Mouse (Mus musculus) 3134 (cell line): ENCODE data around the gene Zbtb39.

Experiments
- DNase-seq: peaks from one replicate; pipeline ENCODE4 v3.0.0-alpha.2; 2011; ENCODE audit warnings: low spot score; ENCODE audit not compliant: insufficient read length; ENCODE audit errors: extremely low read depth

Gene Zbtb39

DNA sequence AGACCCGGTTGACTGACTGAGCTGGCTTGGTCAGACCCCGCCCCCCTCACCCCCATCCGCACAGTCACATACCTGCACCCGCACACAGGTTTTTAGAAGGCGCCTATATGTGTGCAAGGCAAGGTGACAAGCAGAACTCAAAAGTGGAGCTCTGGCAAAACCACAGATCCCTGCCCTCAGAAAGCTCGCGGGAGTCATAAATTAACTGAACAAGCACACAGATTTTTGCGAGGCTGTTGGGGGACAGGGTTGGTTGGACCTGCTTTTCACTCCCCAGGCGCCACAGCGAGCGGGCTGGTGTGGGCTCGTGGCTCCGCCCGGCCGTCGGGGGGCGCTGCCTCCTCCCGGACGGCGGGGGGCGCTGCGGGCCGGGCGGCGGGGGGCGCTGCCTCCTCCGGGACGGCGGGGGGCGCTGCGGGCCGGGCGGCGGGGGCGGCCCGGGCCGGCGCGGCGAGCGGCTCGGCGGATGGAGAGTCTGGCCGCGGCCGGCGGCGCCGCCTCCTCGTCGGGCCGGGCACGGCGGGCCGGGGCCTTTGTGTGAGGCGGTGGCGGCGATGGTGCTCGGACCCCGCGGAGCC, at the start of gene Zbtb39:
Gene Zbtb39 (plus strand): TSS at position 456 of the 578 bp plus-strand sequence.
- DNase-seq, result peak; percentile 75

DNA sequence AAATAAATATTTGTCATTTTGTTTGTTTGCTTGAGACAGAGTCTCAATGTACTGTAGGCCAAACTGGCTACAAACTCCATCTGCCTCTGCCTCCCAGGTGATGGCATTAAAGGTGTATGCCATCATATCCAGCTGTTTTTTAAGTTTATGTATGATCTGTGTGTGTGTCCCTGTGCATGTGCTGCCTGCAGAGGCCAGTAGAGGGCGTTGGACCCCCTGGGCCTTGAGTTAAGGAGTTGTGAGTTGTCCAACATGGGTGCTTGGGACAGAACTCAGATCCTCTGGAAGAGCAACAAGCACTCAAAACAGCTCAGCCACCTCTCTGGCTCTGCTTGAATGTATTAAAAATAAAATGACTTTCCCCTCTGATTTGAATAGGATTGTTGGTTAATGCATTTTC, 48.3 kb upstream of the Zbtb39 start:
- no peak for DNase-seq

- DNase-seq, result no peak
Observed at GRCm38 (mm10) chr10:127694636-127695035, 44.7 kb upstream of the Zbtb39 start.

- no peak for DNase-seq
Observed at GRCm38 (mm10) chr10:127695775-127696174, 43.6 kb upstream of the Zbtb39 start.

DNA sequence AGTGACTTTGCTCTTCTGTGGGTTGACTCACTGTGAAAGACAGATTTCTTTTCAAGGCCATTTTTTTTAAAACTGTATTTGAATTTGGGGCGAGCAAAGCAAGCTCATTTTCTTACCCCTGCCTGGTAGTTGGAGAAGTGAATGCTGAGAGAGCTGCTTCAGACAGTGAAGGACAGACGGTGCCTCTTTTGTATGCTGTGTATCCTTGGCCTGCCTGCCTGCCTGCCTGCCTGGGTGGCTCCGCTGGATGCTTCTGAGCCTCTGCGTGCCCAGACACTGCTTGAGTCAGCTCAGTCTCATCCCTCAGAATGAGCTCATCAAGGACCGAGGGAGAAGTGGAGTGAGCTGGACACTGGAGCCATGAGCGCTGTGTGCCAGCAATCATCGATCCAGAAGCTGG, 40.4 kb upstream of the Zbtb39 start:
- no peak for DNase-seq

GRCm38 (mm10) chr10:127703299-127703698, 36.0 kb upstream of the Zbtb39 start:
- DNase-seq, result no peak

DNA sequence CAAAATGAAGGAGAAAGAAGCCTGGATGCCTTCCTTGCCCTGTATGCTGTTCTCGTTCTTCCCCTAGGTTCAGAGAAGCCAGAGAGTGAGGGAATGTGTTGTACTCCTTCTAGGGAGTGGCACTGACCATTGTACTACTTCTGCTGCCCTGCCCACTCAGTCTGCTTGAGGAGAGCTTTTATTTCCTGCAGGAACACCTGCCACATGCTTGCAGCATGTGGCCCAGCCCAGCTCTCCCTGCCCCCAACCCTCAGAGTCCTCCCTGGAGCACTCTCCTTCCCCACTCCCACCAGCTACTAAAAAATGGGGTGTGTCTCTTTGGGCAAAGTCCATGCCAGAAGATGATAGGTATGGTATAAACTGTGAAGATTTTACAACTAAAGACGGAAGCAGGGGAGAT, 35.0 kb upstream of the Zbtb39 start:
- DNase-seq, result no peak

GRCm38 (mm10) chr10:127704766-127705220, 34.5 kb upstream of the Zbtb39 start, which contains the start of gene Myo1a:
Myo1a (plus strand) TSS chr10:127705170.
- no peak for DNase-seq

DNA sequence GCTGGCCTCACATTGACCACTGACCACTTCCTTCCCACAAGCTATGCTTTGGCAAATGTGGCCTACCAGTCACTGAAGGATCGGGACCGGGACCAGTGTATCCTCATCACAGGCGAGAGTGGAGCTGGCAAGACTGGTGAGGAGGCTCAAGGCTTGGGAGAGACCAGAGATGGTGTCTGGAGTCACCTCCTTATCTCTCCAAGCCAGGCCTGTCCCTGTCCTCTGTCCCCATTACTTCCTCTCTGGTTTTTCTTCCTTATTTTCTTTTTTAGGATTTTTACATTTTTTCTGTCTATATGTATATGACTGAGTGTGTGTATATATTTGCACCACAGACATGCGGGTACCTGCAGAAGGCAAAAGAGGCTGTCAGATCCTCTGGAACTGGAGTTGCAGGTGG, 33.6 kb upstream of the Zbtb39 start:
- DNase-seq, result peak; percentile 28

- DNase-seq, result no peak
Observed at GRCm38 (mm10) chr10:127707721-127708120, 31.6 kb upstream of the Zbtb39 start.

- DNase-seq, result no peak
Observed at GRCm38 (mm10) chr10:127708850-127709370, 30.4 kb upstream of the Zbtb39 start.

GRCm38 (mm10) chr10:127710331-127710730, 29.0 kb upstream of the Zbtb39 start:
- no peak for DNase-seq

- no peak for DNase-seq
Observed at GRCm38 (mm10) chr10:127712736-127713135, 26.6 kb upstream of the Zbtb39 start.

GRCm38 (mm10) chr10:127721671-127722418, 17.5 kb upstream of the Zbtb39 start:
- DNase-seq, result no peak

- DNase-seq, result no peak
Observed at GRCm38 (mm10) chr10:127724178-127724577, 15.2 kb upstream of the Zbtb39 start, which contains the start of gene Tac2. Tac2 (plus strand) TSS chr10:127724478.

DNA sequence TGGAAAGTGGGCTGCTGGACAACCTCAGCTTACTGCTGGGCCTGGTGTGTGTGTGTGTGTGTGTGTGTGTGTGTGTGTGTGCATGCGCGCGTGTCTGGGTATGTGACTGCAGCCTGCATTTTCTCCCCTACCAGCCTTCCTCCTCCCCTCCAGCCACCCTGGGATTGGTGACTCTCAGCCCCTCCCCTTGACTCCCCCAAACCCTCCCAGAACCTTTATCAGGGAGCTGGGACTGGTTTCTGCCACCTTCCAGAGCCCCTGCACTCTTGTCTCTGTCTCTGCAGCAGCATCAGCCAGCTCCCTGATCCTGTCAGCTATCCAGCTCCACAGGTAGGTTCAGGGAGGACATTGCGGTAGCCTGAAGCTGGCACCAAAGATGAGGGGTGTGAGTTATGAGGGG, 14.2 kb upstream of the Zbtb39 start:
- no peak for DNase-seq

DNA sequence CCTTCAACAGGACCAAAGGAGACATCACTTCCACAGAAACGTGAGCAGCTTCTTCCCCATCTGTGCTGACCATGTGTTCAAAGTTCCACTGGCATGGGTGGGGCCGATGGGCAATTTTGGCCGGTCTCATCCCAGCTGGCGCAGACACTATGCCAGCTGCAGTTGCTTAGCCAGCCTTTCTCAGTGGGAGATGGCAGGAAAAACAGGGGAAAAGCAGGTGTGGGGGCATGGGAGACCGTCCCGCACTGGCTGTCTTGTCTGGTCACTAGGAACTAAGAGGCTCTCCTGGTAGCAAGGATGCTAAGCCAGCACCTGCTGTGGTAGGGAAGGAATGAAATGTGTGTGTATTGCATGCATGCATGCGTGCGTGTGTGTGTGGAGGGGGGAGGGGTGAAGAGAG, 10.9 kb upstream of the Zbtb39 start:
- DNase-seq, result no peak

DNA sequence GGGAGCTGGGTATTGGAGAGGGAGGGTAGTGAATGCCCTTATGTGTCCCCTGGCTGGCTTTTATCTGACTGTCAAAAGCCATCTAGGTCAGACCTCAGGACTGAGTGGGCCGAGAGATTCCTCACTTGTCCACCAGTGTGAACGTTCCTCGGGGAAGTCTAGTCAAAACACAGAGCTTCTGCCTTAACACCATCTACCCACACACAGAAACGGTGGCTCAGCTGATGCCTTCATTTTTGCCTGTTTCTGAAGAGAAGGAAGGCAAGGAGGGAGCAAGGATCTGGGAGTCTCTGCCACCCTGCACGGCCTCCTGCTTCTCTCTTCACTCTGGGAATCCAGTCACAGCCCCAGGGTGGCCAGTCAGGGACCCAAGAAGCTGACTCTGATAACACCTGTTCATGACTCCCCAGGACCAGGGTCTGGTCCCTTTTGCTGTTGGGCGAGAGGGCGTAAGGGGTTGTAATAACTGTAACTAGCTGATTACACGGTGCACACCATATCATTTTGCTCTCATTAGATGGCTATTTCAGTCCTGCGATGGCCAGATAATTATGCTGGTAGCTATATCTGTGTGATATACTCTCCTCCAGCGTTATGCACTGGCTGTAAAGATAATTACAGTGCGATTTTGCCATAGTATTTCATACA, 8.9 kb upstream of the Zbtb39 start:
- DNase-seq, result no peak

DNA sequence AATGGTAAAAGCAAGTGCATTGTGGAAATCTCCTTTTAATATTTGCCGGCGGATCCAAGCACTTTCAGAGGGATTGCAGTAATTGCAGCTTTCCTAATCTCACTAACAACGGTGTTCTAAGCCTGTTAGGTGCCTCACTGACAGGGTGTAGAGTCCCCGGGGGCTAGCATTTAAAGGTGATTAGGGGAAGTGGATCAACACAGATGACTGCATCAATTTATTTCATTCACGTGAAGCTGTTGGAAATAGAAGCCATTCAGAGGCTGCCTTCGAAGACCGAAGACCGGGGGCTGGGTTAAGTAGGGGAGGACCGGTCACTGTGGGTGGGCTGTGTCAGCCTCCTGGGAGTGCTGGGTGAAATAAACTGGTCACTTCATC, 8.4 kb upstream of the Zbtb39 start:
- DNase-seq, result no peak

DNA sequence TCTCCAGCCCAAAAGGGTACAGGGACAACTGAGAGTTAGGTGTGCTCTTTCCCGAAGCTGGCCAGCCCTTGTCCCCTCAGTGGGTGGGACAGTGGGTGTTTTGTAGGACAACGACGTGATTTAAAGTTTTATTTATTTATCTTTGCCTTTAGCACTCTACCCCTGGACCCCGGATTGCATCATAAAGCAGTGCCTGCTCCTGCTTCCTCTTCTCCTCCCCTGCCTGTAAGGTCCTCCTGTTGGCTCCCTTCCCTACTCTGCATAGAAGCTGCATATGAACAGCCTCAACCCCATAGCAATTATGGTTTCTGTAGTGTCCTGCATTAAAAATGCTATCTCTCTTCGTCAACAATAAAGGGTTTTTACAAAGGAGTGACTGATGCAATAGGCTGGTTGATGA, 7.9 kb upstream of the Zbtb39 start:
- no peak for DNase-seq

DNA sequence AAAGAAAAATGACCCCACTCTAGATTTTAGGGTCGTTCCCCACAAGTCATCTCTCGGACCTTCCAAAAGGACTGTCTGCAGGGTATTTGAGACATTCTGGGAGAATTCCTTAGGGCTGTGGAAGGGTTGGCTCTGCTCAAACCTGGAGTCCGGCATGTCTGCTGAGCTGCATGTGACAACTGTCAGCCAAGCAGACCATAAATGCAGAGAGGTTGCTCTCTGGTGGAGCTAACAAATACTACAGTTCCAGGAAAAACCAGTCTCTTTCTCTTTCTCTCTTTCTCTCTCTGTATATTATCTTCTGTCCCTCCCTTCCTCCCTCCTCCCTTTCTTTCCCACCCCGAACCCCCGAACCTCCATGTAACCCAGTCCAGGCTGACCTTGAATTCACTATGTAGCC, 4.9 kb upstream of the Zbtb39 start:
- no peak for DNase-seq

DNA sequence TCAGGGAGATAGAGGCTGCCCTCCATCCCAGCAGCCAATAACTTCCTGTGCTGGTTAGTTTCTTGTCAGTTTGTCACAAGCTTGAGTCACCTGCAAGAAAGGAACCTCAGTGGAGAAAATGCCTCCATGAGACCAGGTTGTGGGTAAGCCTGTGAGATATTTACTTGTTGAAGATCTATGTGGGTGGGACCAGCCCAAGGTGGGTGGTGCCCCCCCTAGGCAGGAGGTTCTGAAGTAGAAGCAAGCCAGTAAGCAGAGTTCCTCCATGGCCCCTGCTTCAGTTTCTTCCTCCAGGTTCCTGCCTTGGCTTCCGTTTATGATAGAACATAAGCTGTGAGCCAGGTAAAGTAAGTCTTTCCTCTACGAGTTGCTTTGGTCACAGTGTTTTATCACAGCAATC, 3.1 kb upstream of the Zbtb39 start:
- DNase-seq, result no peak
